Mouse (Mus musculus) C2C12 (cell line): Measurements from ENCODE around the gene Atg4a.

Source experiments
- CTCF ChIP-seq: IDR thresholded peaks from one replicate; pipeline ENCODE4 v1.5.1; 2011; ENCODE audit not compliant: control insufficient read depth, insufficient read depth, insufficient read length
- MAX ChIP-seq: IDR thresholded peaks from one replicate; pipeline ENCODE4 v1.6.1; 2011; ENCODE audit warnings: mild to moderate bottlenecking, control low read depth

DNA sequence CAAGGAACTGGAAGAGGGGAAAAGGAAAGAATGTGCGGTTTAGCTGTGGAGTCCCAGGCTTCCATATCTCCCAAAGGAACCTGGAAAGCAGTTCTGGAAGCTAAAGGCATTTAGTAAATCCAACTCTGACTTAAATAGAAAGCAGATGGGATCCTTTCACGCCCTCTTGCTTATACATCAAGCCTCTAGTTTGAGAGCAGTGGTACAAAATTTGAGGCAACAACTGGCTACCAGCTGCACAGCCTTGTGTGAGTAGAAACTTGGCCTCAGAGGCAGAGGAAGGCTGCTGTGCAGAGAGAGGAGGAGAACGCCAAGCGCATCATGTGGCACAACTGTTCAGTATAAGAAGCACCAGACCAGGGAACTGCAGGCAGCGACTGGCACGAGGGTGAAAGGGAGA lies 35.4 kb upstream of the Atg4a start:
- no peak for TF ChIP-seq CTCF
- no peak for TF ChIP-seq MAX
